Mouse (Mus musculus) hindbrain, embryonic 16.5 days (tissue): ENCODE data around the gene H2-Q10. TPM values are rescaled to one million over a fixed set of nuclear protein-coding genes. Genes with fewer than 3 reads are reported as not detected.

Experiments
- ATAC-seq: fragments of 200-750 bp; cut with Nextera tagmentation; 2 replicates; pipeline ENCODE4 v1.8.0; 2017; ENCODE audit warnings: moderate TSS enrichment, moderate library complexity
- H3K27ac ChIP-seq: fragments of 300-500 bp; sonication (generic); 2 replicates; pipeline ENCODE4 v1.5.1; 2014; ENCODE audit warnings: low read depth, mild to moderate bottlenecking, control low read depth, low read length, moderate library complexity
- H3K27me3 ChIP-seq: fragments of 300-500 bp; sonication (generic); replicated peaks from 2 replicates; pipeline ENCODE4 v1.6.1; 2014; ENCODE audit warnings: low read length; ENCODE audit not compliant: control insufficient read depth, insufficient read depth
- H3K36me3 ChIP-seq: fragments of 300-500 bp; sonication (generic); 2 replicates; pipeline ENCODE4 v1.6.1; 2014; ENCODE audit warnings: mild to moderate bottlenecking, low read length, moderate library complexity, mixed read lengths; ENCODE audit not compliant: control insufficient read depth, insufficient read depth
- H3K4me1 ChIP-seq: fragments of 300-500 bp; sonication (generic); 2 replicates; pipeline ENCODE4 v1.6.1; 2014; ENCODE audit warnings: low read depth, low read length; ENCODE audit not compliant: control insufficient read depth, insufficient read depth
- H3K4me2 ChIP-seq: fragments of 300-500 bp; sonication (generic); 2 replicates; pipeline ENCODE4 v1.6.1; 2014; ENCODE audit warnings: mild to moderate bottlenecking, low read length, control low read depth, moderate library complexity
- H3K4me3 ChIP-seq: fragments of 300-500 bp; sonication (generic); 2 replicates; pipeline ENCODE4 v1.5.1; 2014; ENCODE audit warnings: mild to moderate bottlenecking, low read length, control low read depth, moderate library complexity
- H3K9ac ChIP-seq: fragments of 300-500 bp; sonication (generic); 2 replicates; pipeline ENCODE4 v1.6.1; 2014; ENCODE audit warnings: low read depth, mild to moderate bottlenecking, control low read depth, low read length, moderate library complexity
- H3K9me3 ChIP-seq: fragments of 300-500 bp; sonication (generic); 2 replicates; pipeline ENCODE4 v1.6.1; 2014; ENCODE audit warnings: mild to moderate bottlenecking, low read length, moderate library complexity; ENCODE audit not compliant: control insufficient read depth
- WGBS: fragments of 180-500 bp; shearing (Covaris S2); extraction: QIAGEN DNeasy Blood & Tissue Kit; methylation state at CpG from one replicate; pipeline ENCODE4 v1.1.7; 2014; 5-methylcytosine and 5-hydroxymethylcytosine counted together
- polyA plus RNA-seq: library from polyadenylated mRNA; unstranded; fragments of >200 nt; fragmentation: Nextera tagmentation; extraction: Ambion mirVana; gene quantifications from 2 replicates; pipeline ENCODE4 v1.2.1, GENCODE M21; 2015

The H2-Q10 gene
- polyA plus RNA-seq, 1 experiment from 2014 or later = 0.11 TPM

DNA sequence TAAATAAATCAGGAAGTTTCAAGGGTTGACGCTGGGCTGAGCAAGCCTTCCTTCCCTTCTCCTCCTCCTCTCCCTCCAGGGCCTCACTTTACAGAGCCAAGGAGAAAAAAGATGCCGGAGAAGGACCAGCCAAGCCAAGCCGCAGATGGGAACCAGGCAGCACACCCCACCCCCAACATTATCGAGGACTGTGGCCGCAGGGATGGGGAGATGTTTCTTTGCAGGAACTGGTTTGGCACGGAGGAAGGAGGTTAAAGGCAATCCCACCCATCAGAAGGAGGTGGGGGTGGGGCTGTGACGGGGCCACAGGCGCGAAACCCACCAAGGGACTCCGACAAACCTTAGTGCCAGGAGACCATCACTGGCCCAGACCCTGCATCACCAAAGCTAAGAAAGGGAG, 16.8 kb downstream of the H2-Q10 start:
- no peaks in the 10 kb centered on the region for H3K27me3 ChIP-seq
- H3K27ac ChIP-seq = no peak overlapping the region
- H3K9me3 ChIP-seq = no peaks in the 10 kb centered on the region
- H3K36me3 ChIP-seq = no peaks in the 10 kb centered on the region
- H3K4me3 ChIP-seq = no peak overlapping the region
- ATAC-seq = no peak
- H3K9ac ChIP-seq = no peak overlapping the region
- no peaks in the 10 kb centered on the region for H3K4me1 ChIP-seq
- no peak overlapping the region for H3K4me2 ChIP-seq
- 58% methylated on average over 10 of the region's 10 CpGs for WGBS

DNA sequence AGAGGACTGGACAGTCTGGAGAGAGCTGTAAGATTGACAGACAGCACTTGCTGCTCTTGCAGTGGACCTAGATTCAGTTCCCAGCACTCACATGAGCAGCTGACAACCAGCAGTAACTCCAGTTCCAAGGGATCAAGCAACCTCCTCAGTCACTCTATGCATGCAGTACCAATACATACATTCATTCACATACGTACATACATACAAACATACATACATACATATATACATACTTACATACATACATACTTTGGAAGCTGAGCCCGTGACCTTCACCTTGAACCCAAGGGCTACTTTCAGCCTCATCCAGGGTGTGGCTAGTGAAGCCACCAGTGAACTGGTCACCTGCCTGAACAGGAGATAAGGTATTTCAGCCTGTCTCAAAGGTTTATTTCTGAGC, 18.2 kb downstream of the H2-Q10 start:
- WGBS = 94% methylated on average over 2 of the region's 2 CpGs
- ATAC-seq = no peak
- H3K27ac ChIP-seq = no peak overlapping the region
- no peaks in the 10 kb centered on the region for H3K27me3 ChIP-seq
- H3K4me3 ChIP-seq = no peak overlapping the region
- H3K4me1 ChIP-seq = no peaks in the 10 kb centered on the region
- H3K36me3 ChIP-seq = no peaks in the 10 kb centered on the region
- no peak overlapping the region for H3K9ac ChIP-seq
- H3K4me2 ChIP-seq = no peak overlapping the region
- no peaks in the 10 kb centered on the region for H3K9me3 ChIP-seq

- Histone ChIP-seq H3K4me2 (no peak overlapping the region), H3K4me3 (no peak overlapping the region), H3K9me3 (no peaks in the 10 kb centered on the region), H3K27ac (no peak overlapping the region), H3K36me3 (no peaks in the 10 kb centered on the region), H3K9ac (no peak overlapping the region), H3K27me3 (no peaks in the 10 kb centered on the region), H3K4me1 (no peaks in the 10 kb centered on the region)
- WGBS = 47% methylated on average over 5 of the region's 5 CpGs
- ATAC-seq = no peak
Measured at GRCm38 (mm10) chr17:35490320-35490719, 20.4 kb downstream of the H2-Q10 start.

- no peaks in the 10 kb centered on the region for H3K4me1 ChIP-seq
Measured at GRCm38 (mm10) chr17:35497124-35497523, 27.2 kb downstream of the H2-Q10 start.

DNA sequence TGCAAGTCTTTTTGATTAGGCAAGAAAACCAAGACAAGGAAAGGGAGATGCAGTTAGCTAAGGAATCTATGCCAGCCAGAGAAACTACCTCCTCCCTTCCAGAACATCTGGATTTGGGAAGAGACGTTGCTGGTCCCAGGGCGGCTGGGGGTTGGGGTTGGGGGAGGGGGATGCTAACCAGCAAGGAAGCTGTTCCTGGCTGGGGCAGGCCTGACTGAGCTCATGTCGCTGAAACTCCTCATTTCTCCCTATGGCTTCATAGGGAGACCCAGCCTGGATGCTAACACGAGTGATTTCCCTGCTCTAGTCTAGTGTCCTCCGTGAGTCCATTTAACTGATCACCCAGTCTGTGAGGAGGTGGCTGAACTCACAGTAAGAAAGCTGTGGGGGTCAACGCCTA, 32.3 kb downstream of the H2-Q10 start:
- H3K27me3 ChIP-seq = peaks cover 19% of the 10 kb centered on the region
- H3K4me3 ChIP-seq = no peak overlapping the region
- no peak overlapping the region for H3K4me2 ChIP-seq
- no peaks in the 10 kb centered on the region for H3K9me3 ChIP-seq
- 5% methylated on average over 6 of the region's 6 CpGs for WGBS
- no peaks in the 10 kb centered on the region for H3K4me1 ChIP-seq
- no peaks in the 10 kb centered on the region for H3K36me3 ChIP-seq
- H3K27ac ChIP-seq = no peak overlapping the region
- H3K9ac ChIP-seq = no peak overlapping the region
- no peak for ATAC-seq

More at GRCm38 (mm10) chr17:35497124-35497523, 27.2 kb downstream of the H2-Q10 start:
- H3K27ac ChIP-seq = no peak overlapping the region
- no peak overlapping the region for H3K9ac ChIP-seq
- no peaks in the 10 kb centered on the region for H3K9me3 ChIP-seq
- H3K4me2 ChIP-seq = no peak overlapping the region
- 95% methylated on average over 7 of the region's 7 CpGs for WGBS
- no peak overlapping the region for H3K4me3 ChIP-seq
- H3K27me3 ChIP-seq = no peaks in the 10 kb centered on the region
- ATAC-seq = no peak
- H3K36me3 ChIP-seq = no peaks in the 10 kb centered on the region

DNA sequence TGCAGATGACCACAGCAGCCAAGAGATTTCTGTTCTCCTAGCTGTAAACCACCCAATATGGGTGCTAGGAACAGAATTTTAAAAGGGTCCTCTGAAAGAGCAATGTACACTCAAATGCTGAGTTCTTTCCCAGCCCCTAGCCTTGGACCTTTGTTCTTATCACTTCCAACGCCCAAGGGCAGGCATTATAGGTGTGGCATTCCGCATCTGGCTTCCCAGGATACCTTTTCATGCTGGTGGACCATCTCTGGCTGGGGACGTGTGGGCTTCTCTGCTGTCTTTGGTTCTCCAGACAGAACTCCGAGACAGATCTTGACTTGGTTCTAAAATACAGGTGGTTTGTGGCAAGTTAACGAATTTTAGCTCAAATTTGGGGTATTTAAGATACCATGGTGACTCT, 32.9 kb downstream of the H2-Q10 start:
- Histone ChIP-seq H3K4me2 (no peak overlapping the region), H3K27ac (no peak overlapping the region), H3K36me3 (no peaks in the 10 kb centered on the region), H3K9me3 (no peaks in the 10 kb centered on the region), H3K4me1 (no peaks in the 10 kb centered on the region), H3K4me3 (no peak overlapping the region), H3K27me3 (peaks cover 20% of the 10 kb centered on the region), H3K9ac (no peak overlapping the region)
- no peak for ATAC-seq
- WGBS = 49% methylated on average over 5 of the region's 5 CpGs

DNA sequence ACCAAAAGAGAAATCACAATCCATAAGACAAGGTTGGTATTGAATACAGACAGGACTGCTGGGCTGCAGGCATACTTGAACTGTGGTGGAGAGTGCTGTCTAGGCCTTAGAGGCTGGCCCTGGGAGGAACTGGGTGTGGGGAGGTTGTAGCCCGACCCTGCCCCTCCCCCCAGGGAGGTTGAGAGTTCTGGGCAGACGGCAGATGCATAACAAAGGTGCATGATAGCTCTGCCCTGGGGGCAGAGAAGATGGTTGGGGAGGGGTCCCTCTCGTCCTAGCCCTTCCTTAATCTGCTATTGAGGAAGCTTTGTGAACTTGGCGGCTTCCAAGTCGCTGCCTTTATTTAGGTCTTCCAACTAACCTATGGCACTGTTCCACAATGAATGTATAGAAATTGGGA, 34.0 kb downstream of the H2-Q10 start:
- Histone ChIP-seq H3K4me2 (no peak overlapping the region), H3K4me3 (no peak overlapping the region), H3K36me3 (no peaks in the 10 kb centered on the region), H3K27ac (no peak overlapping the region), H3K4me1 (no peaks in the 10 kb centered on the region), H3K27me3 (peaks cover 24% of the 10 kb centered on the region), H3K9ac (no peak overlapping the region), H3K9me3 (no peaks in the 10 kb centered on the region)
- no peak for ATAC-seq
- 27% methylated on average over 5 of the region's 5 CpGs for WGBS

DNA sequence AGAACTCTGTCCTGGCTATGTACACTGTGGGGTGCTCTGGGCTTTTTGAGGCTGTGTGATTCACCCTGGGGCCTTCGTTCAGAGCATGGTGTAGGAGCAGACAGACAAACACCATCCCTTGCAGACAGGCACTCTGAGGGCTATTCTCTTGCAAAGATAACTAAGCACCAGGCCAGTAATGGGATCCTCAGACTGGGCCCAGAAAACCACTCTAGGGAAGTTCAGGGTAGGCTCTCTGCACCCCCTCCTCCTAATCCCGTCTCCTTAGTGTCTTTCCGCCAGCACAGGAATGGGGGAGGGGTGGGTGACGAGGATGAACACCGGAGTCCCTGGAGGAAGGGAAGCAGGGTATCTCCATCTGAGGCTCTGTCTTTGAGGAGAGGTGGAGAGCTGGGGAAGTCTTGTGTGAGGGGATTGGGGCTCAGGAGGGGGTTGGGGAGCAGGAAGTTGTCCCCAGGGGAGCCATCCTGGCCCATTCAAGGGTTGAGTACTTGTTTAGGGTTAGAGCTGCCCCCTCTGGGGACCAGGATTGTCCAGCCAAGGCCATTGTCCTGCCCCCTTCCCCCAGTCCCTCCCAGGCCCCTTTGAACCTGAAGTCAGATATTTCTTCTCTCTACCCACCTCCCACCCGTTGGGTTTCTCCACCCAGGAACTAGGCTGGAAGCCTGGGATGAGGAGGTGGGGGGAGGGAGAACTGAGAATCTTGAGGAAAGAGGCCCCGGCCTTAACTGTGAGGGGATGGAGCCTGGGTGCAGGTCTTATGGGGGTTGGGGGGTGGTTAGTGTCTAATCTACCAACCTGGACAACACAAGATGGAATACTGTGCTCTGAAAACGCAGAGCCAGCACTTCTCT, 35.0 kb downstream of the H2-Q10 start:
- Histone ChIP-seq H3K27me3 (peaks cover 24% of the 10 kb centered on the region), H3K9me3 (no peaks in the 10 kb centered on the region), H3K4me3 (no peak overlapping the region), H3K4me2 (no peak overlapping the region), H3K36me3 (no peaks in the 10 kb centered on the region), H3K9ac (no peak overlapping the region), H3K4me1 (no peaks in the 10 kb centered on the region; the same call in 1 of the 2 replicates), H3K27ac (no peak overlapping the region)
- no peak for ATAC-seq
- WGBS = 19% methylated on average over 8 of the region's 8 CpGs

DNA sequence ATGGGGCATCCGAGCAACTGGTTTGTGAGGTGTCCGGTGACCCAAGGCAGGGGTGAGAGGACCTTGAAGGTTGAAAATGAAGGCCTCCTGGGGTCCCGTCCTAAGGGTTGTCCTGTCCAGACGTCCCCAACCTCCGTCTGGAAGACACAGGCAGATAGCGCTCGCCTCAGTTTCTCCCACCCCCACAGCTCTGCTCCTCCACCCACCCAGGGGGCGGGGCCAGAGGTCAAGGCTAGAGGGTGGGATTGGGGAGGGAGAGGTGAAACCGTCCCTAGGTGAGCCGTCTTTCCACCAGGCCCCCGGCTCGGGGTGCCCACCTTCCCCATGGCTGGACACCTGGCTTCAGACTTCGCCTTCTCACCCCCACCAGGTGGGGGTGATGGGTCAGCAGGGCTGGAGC, 35.9 kb downstream of the H2-Q10 start, which contains the start of gene Pou5f1:
Gene Pou5f1 (plus strand): TSS at position 243 of the 400 bp plus-strand sequence.
- H3K9ac ChIP-seq = no peak within 1 kb of the TSS
- no peaks in the 10 kb centered on the region for H3K9me3 ChIP-seq
- H3K36me3 ChIP-seq = no peaks in the 10 kb centered on the region
- peaks cover 24% of the 10 kb centered on the region for H3K27me3 ChIP-seq
- H3K4me3 ChIP-seq = no peak within 1 kb of the TSS
- H3K27ac ChIP-seq = no peak within 1 kb of the TSS
- WGBS = 33% methylated on average over 12 of the region's 13 CpGs
- ATAC-seq = no peak
- H3K4me1 ChIP-seq = no peaks in the 10 kb centered on the region; the same call in 1 of the 2 replicates
- H3K4me2 ChIP-seq = no peak within 1 kb of the TSS
